Comparison of ENCODE assay signal across 33 mouse cellular contexts in genomic region chr7:71406283-71406682, GRCm38 (mm10). TPM values are rescaled to one million over a fixed set of nuclear protein-coding genes. Genes with fewer than 3 reads are reported as not detected.
DNase-seq lines count a peak whose midpoint lies in the region; ATAC-seq and TF ChIP-seq lines count a peak whose summit lies in the region.
"Had no signal": no experiment of that assay in that cellular context is flagged by ENCODE, and none has a peak within 500 bp of the region (broad histone marks: within the 10 kb centered on the region; RNA-seq: fewer than 3 reads in every experiment).

No protein-coding gene starts in this region.

- peak overlapping the region; percentile 76; the same call in 1 of the 2 replicates for H3K27ac ChIP-seq in kidney, embryonic 16.5 days (ENCODE audit: low read length)
- H3K27ac ChIP-seq in kidney, adult 2 months (ENCODE audit: insufficient read depth, low read depth, low read length): no peak overlapping the region
- H3K27ac ChIP-seq in embryonic facial prominence, embryonic 10.5 days (replicated peaks): 0 out of 2 replicates have a peak overlapping the region, but pooled peaks have one; percentile 7
- H3K27ac ChIP-seq: embryonic facial prominence, embryonic 12.5 days; forebrain, embryonic 12.5 days; forebrain, embryonic 15.5 days; hindbrain, embryonic 10.5 days; hindbrain, embryonic 13.5 days had no signal

- intact Hi-C loops in heart, postnatal 25 days (cut with DNase I): no loop called here

- ATAC-seq in kidney, embryonic 16.5 days (ENCODE audit: low FRiP score, low TSS enrichment): peak; percentile 90
- ATAC-seq: activated CD4-positive, CD25-positive, alpha-beta regulatory T cell, adult 4 months; forebrain, embryonic 15.5 days; hindbrain, embryonic 16.5 days had no signal

- peak; percentile 76 for DNase-seq in heart, adult 11 months
- no peak for DNase-seq in heart, postnatal 25 days (ENCODE audit: low spot score)
- DNase-seq in kidney, adult 2 months: no peak
- no peak for DNase-seq in embryonic facial prominence, embryonic 10.5 days (ENCODE audit: low spot score)
- DNase-seq in layer of hippocampus, adult 9-11 months: no peak
- DNase-seq: adrenal gland, adult 8-10 months; adrenal gland, postnatal 25 days; cerebellum, adult 11-12 months; cerebellum, adult 8-10 months; cerebellum, postnatal 10 days; cerebellum, postnatal 36 days; embryo, embryonic 11 days; gastrocnemius, postnatal 10 days; gastrocnemius, postnatal 36 days; heart, postnatal 36 days had no signal

- no peak for TF ChIP-seq POLR2A in kidney, adult 2 months (IDR thresholded peaks at IDR 0.05; ENCODE audit: low read depth, low read length)

- H3K9me3 ChIP-seq in kidney, embryonic 16.5 days (ENCODE audit: low read length): no peaks in the 10 kb centered on the region
- H3K9me3 ChIP-seq in embryonic facial prominence, embryonic 10.5 days: no peaks in the 10 kb centered on the region
- H3K9me3 ChIP-seq: embryonic facial prominence, embryonic 12.5 days; forebrain, embryonic 12.5 days; forebrain, embryonic 15.5 days; hindbrain, embryonic 10.5 days; hindbrain, embryonic 13.5 days had no signal

- no peaks in the 10 kb centered on the region for H3K36me3 ChIP-seq in kidney, embryonic 16.5 days (ENCODE audit: insufficient read depth, low read length)
- no peaks in the 10 kb centered on the region for H3K36me3 ChIP-seq in kidney, adult 2 months (ENCODE audit: control insufficient read depth, insufficient read depth, low read length)
- H3K36me3 ChIP-seq in embryonic facial prominence, embryonic 10.5 days (replicated peaks): no peaks in the 10 kb centered on the region
- H3K36me3 ChIP-seq: embryonic facial prominence, embryonic 12.5 days; forebrain, embryonic 12.5 days; forebrain, embryonic 15.5 days; hindbrain, embryonic 10.5 days; hindbrain, embryonic 13.5 days had no signal

- peaks cover 30% of the 10 kb centered on the region for H3K4me1 ChIP-seq in kidney, embryonic 16.5 days (ENCODE audit: insufficient read depth, low read length)
- H3K4me1 ChIP-seq in kidney, adult 2 months (ENCODE audit: control insufficient read depth, insufficient read depth, low read length): no peaks in the 10 kb centered on the region
- H3K4me1 ChIP-seq in embryonic facial prominence, embryonic 10.5 days: peaks cover 17% of the 10 kb centered on the region

- H3K4me2 ChIP-seq in kidney, embryonic 16.5 days (replicated peaks; ENCODE audit: low read depth, low read length): no peak overlapping the region
- H3K4me2 ChIP-seq: embryonic facial prominence, embryonic 12.5 days; forebrain, embryonic 12.5 days; forebrain, embryonic 15.5 days; heart, embryonic 11.5 days; hindbrain, embryonic 13.5 days had no signal

- no peak overlapping the region for H3K4me3 ChIP-seq in kidney, embryonic 16.5 days (ENCODE audit: low read length)
- H3K4me3 ChIP-seq in kidney, adult 2 months (ENCODE audit: insufficient read depth, low read depth, low read length): no peak overlapping the region
- H3K4me3 ChIP-seq in embryonic facial prominence, embryonic 10.5 days: no peak overlapping the region
- H3K4me3 ChIP-seq: embryonic facial prominence, embryonic 12.5 days; erythroblast, embryonic 14.5 days; forebrain, embryonic 12.5 days; forebrain, embryonic 15.5 days; hindbrain, embryonic 10.5 days; hindbrain, embryonic 13.5 days had no signal

- TF ChIP-seq CTCF in kidney, adult 2 months (conservative IDR thresholded peaks at IDR 0.05; ENCODE audit: insufficient read depth, insufficient read length, low read depth, low read length): no peak

- WGBS in kidney, embryonic 16.5 days: 52% methylated on average over 8 of the region's 8 CpGs
- 53% methylated on average over 8 of the region's 8 CpGs for WGBS in kidney, adult 2 months
- WGBS in embryonic facial prominence, embryonic 10.5 days: 68% methylated on average over 8 of the region's 8 CpGs

- no peaks in the 10 kb centered on the region for H3K27me3 ChIP-seq in kidney, embryonic 16.5 days (ENCODE audit: insufficient read depth, low read length)
- peaks cover 1% of the 10 kb centered on the region; the same call in 1 of the 2 replicates for H3K27me3 ChIP-seq in kidney, adult 2 months (replicated peaks; ENCODE audit: control insufficient read depth, insufficient read depth, low read length)
- H3K27me3 ChIP-seq in embryonic facial prominence, embryonic 10.5 days (replicated peaks; ENCODE audit: low read depth, poor library complexity, severe bottlenecking): peaks cover 33% of the 10 kb centered on the region

- H3K9ac ChIP-seq in kidney, embryonic 16.5 days (replicated peaks; ENCODE audit: low read length): no peak overlapping the region
- H3K9ac ChIP-seq: embryonic facial prominence, embryonic 12.5 days; forebrain, embryonic 12.5 days; forebrain, embryonic 15.5 days; hindbrain, embryonic 13.5 days had no signal

RNA-seq across cellular contexts. Expression of gene Gm10295, which starts 55.0 kb away (rescaled TPM):
- not detected for total RNA-seq in heart, postnatal 25 days (2021)
- polyA plus RNA-seq in kidney, embryonic 16.5 days (2015; fragmentation: Nextera tagmentation; extraction: Ambion mirVana): not detected in 2 replicates
- polyA plus RNA-seq in kidney, adult 2 months (2012; rRNA removed): not detected in 2 replicates
- polyA plus RNA-seq in embryonic facial prominence, embryonic 10.5 days (2016; fragmentation: Nextera tagmentation; extraction: Ambion mirVana): not detected in 2 replicates
- total RNA-seq: adrenal gland, adult 8-10 months; adrenal gland, postnatal 25 days; ES-E14; gastrocnemius, adult 18-20 months; gastrocnemius, postnatal 10 days; gastrocnemius, postnatal 36 days; granulocyte monocyte progenitor cell, adult 5-6 weeks; heart, adult 8-10 months; heart, postnatal 36 days had no signal
- polyA plus RNA-seq: activated CD4-positive, CD25-positive, alpha-beta regulatory T cell, adult 4 months; brain, embryonic 14.5 days; cortical plate, adult 2 months; embryonic facial prominence, embryonic 12.5 days; erythroblast, embryonic 14.5 days; forebrain, embryonic 12.5 days; forebrain, embryonic 15.5 days; heart, embryonic 11.5 days; heart, embryonic 14.5 days; heart, postnatal 0 days; hindbrain, embryonic 13.5 days; hindbrain, embryonic 16.5 days had no signal
